ENCODE assay signal across 20 mouse cellular contexts in genomic region chr2:6618450-6618849, GRCm38 (mm10).
"Had no signal": no experiment of that assay in that cellular context is flagged by ENCODE, and none has a peak within 500 bp of the region (broad histone marks: within the 10 kb centered on the region; RNA-seq: fewer than 3 reads in every experiment).

No protein-coding gene starts in this region.

- DNase-seq: lung, adult 18-20 months; lung, embryonic 14.5 days; lung, postnatal 14 days; lung, postnatal 36 days; retina, postnatal 1 day; right cerebral cortex, adult 18-20 months; right cerebral cortex, postnatal 25 days; right cerebral cortex, postnatal 4 days; spleen, adult 18-20 months; thymus, adult 2 months; thymus, postnatal 25 days; thymus, postnatal 4 days had no signal

- H3K4me1 ChIP-seq: midbrain, embryonic 15.5 days had no signal

- H3K9me3 ChIP-seq: megakaryocyte, embryonic 14.5 days; midbrain, embryonic 13.5 days; midbrain, embryonic 15.5 days; neural tube, embryonic 13.5 days; neural tube, embryonic 15.5 days had no signal

- H3K27me3 ChIP-seq: megakaryocyte, embryonic 14.5 days; midbrain, embryonic 13.5 days; midbrain, embryonic 15.5 days; neural tube, embryonic 13.5 days; neural tube, embryonic 15.5 days had no signal

- H3K27ac ChIP-seq: macrophage; midbrain, embryonic 13.5 days; midbrain, embryonic 15.5 days; neural tube, embryonic 13.5 days; neural tube, embryonic 15.5 days had no signal

- ATAC-seq: midbrain, embryonic 13.5 days; midbrain, embryonic 15.5 days had no signal

- H3K4me2 ChIP-seq: lung, embryonic 14.5 days; midbrain, embryonic 11.5 days; midbrain, embryonic 13.5 days; midbrain, embryonic 15.5 days; neural tube, embryonic 13.5 days; neural tube, embryonic 15.5 days had no signal

- H3K36me3 ChIP-seq: midbrain, embryonic 15.5 days had no signal

- H3K9ac ChIP-seq: lung, embryonic 14.5 days; midbrain, embryonic 13.5 days; midbrain, embryonic 15.5 days; neural tube, embryonic 13.5 days; neural tube, embryonic 15.5 days had no signal

- H3K4me3 ChIP-seq: megakaryocyte, embryonic 14.5 days; midbrain, embryonic 13.5 days; midbrain, embryonic 15.5 days; myocyte; neural tube, embryonic 13.5 days; neural tube, embryonic 15.5 days had no signal
